Mouse (Mus musculus): ENCODE results near the gene Grhpr.
A peak's percentile ranks its signal among the peaks of the same experiment; 100 is the strongest.
"Not testable (repeated sequence)": the region's sequence is repeated elsewhere in the genome, so short reads cannot be mapped to it uniquely, and the experiment has no call there.

Grhpr gene

GRCm38 (mm10) chr4:44974331-44974730, 6.9 kb upstream of the Grhpr start:
- DNase-seq (ENCODE audit: low read depth, low spot score), result no peak

GRCm38 (mm10) chr4:44976026-44976615, 5.1 kb upstream of the Grhpr start:
- DNase-seq (ENCODE audit: low read depth, low spot score), result no peak

GRCm38 (mm10) chr4:44976921-44977710, 4.1 kb upstream of the Grhpr start:
- no peak for DNase-seq (ENCODE audit: low read depth, low spot score)

- DNase-seq (ENCODE audit: low read depth, low spot score), result no peak
Observed at GRCm38 (mm10) chr4:44978175-44978574, 3.0 kb upstream of the Grhpr start.

GRCm38 (mm10) chr4:44979794-44980338, 1.3 kb upstream of the Grhpr start:
- no peak for DNase-seq (ENCODE audit: low read depth, low spot score)

- DNase-seq (ENCODE audit: low read depth, low spot score), result no peak
Observed at GRCm38 (mm10) chr4:44981974-44982287, 736 bp downstream of the Grhpr start.

- DNase-seq (ENCODE audit: low read depth, low spot score), result no peak
Observed at GRCm38 (mm10) chr4:44982440-44983130, 1.4 kb downstream of the Grhpr start.

- no peak for DNase-seq (ENCODE audit: low read depth, low spot score)
Observed at GRCm38 (mm10) chr4:44983131-44983740, 2.0 kb downstream of the Grhpr start.

GRCm38 (mm10) chr4:44990560-44990959, 9.4 kb downstream of the Grhpr start:
- no peak for DNase-seq (ENCODE audit: low read depth, low spot score)

- DNase-seq (ENCODE audit: low read depth, low spot score), result not testable (repeated sequence)
Observed at GRCm38 (mm10) chr4:44992330-44992729, 11.1 kb downstream of the Grhpr start.

GRCm38 (mm10) chr4:44993179-44993578, 12.0 kb downstream of the Grhpr start:
- DNase-seq (ENCODE audit: low read depth, low spot score), result not testable (repeated sequence)

GRCm38 (mm10) chr4:44993847-44994246, 12.7 kb downstream of the Grhpr start:
- no peak for DNase-seq (ENCODE audit: low read depth, low spot score)

- no peak for DNase-seq (ENCODE audit: low read depth, low spot score)
Observed at GRCm38 (mm10) chr4:44994776-44995175, 13.6 kb downstream of the Grhpr start.

GRCm38 (mm10) chr4:44998071-44998470, 16.9 kb downstream of the Grhpr start:
- no peak for DNase-seq (ENCODE audit: low read depth, low spot score)

- no peak for DNase-seq (ENCODE audit: low read depth, low spot score)
Observed at GRCm38 (mm10) chr4:45000001-45000400, 18.8 kb downstream of the Grhpr start.

- no peak for DNase-seq (ENCODE audit: low read depth, low spot score)
Observed at GRCm38 (mm10) chr4:45005452-45005851, 24.3 kb downstream of the Grhpr start.

GRCm38 (mm10) chr4:45010806-45011415, 29.7 kb downstream of the Grhpr start:
- no peak for DNase-seq (ENCODE audit: low read depth, low spot score)

- DNase-seq (ENCODE audit: low read depth, low spot score), result no peak
Observed at GRCm38 (mm10) chr4:45011581-45012104, 30.4 kb downstream of the Grhpr start.

GRCm38 (mm10) chr4:45012105-45012975, 31.1 kb downstream of the Grhpr start, which contains the start of gene Zbtb5:
Zbtb5 (minus strand) TSS chr4:45012412.
- peak; percentile 100 for DNase-seq (ENCODE audit: low read depth, low spot score)

- no peak for DNase-seq (ENCODE audit: low read depth, low spot score)
Observed at GRCm38 (mm10) chr4:45013031-45013431, 31.8 kb downstream of the Grhpr start.

Measured in forelimb bud, embryonic 11.5 days (tissue).